10 mouse cellular contexts compared by ENCODE assay signal in the genomic region with DNA sequence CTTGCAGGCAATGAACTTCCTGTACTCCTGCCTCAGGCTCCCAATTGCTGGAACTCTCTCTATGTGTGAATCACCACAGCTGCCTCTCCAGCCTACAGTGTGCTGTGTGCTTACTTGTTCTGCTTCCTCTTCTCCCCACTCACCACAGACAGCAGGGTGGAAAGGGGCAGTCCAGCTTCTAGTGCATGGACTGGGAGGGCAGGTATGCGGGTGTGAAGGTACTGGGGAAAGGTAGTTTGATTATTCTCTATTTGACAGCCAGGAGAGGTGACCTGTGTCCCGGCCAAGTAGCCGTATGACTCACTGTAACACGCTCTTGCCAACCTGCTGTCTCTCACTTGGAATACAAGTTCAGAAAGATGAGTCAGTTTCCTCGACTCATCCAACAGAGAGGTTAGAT. TPM values are rescaled to one million over a fixed set of nuclear protein-coding genes. Genes with fewer than 3 reads are reported as not detected.
DNase-seq lines count a peak whose midpoint lies in the region; ATAC-seq and TF ChIP-seq lines count a peak whose summit lies in the region.
"Had no signal": no experiment of that assay in that cellular context is flagged by ENCODE, and none has a peak within 500 bp of the region (broad histone marks: within the 10 kb centered on the region; RNA-seq: fewer than 3 reads in every experiment).

No protein-coding gene starts in this region.

- TF ChIP-seq CTCF in liver, embryonic 14.5 days (IDR thresholded peaks at IDR 0.05; ENCODE audit: low read depth): no peak
- TF ChIP-seq CTCF in liver, postnatal 0 days (IDR thresholded peaks at IDR 0.05; ENCODE audit: low read depth): no peak
- TF ChIP-seq CTCF in stomach, postnatal 0 days (IDR thresholded peaks at IDR 0.05; ENCODE audit: low read depth): no peak

- H3K9ac ChIP-seq in liver, embryonic 14.5 days (replicated peaks): no peak overlapping the region; the same call in 1 of the 2 replicates
- H3K9ac ChIP-seq in liver, postnatal 0 days (replicated peaks): no peak overlapping the region
- H3K9ac ChIP-seq in liver, embryonic 16.5 days (ENCODE audit: low read depth, low read length): no peak overlapping the region
- no peak overlapping the region for H3K9ac ChIP-seq in stomach, postnatal 0 days (ENCODE audit: low read length)

- ATAC-seq in liver, embryonic 14.5 days (ENCODE audit: insufficient read depth): no peak
- ATAC-seq in liver, postnatal 0 days: no peak
- ATAC-seq in liver, embryonic 16.5 days (ENCODE audit: low read depth): no peak
- ATAC-seq in stomach, postnatal 0 days (ENCODE audit: low FRiP score, low TSS enrichment): peak; percentile 84

- no peaks in the 10 kb centered on the region for H3K9me3 ChIP-seq in liver, embryonic 14.5 days (ENCODE audit: control insufficient read depth, low read length)
- H3K9me3 ChIP-seq in liver, postnatal 0 days (ENCODE audit: low read length): no peaks in the 10 kb centered on the region
- H3K9me3 ChIP-seq in liver, embryonic 16.5 days (replicated peaks; ENCODE audit: control insufficient read depth, low read length): no peaks in the 10 kb centered on the region
- H3K9me3 ChIP-seq in stomach, postnatal 0 days (ENCODE audit: control insufficient read depth, low read length): no peaks in the 10 kb centered on the region

- TF ChIP-seq EP300 in liver, embryonic 14.5 days (IDR thresholded peaks at IDR 0.05; ENCODE audit: low read depth): no peak
- no peak for TF ChIP-seq EP300 in liver, postnatal 0 days (IDR thresholded peaks at IDR 0.05; ENCODE audit: low read depth)
- no peak for TF ChIP-seq EP300 in stomach, postnatal 0 days (optimal IDR thresholded peaks at IDR 0.05)

- no peak overlapping the region for H3K4me2 ChIP-seq in liver, embryonic 14.5 days (ENCODE audit: low read depth)
- no peak overlapping the region for H3K4me2 ChIP-seq in liver, postnatal 0 days (ENCODE audit: low read depth, low read length)
- no peak overlapping the region for H3K4me2 ChIP-seq in liver, embryonic 16.5 days (ENCODE audit: low read depth, low read length)
- no peak overlapping the region for H3K4me2 ChIP-seq in stomach, postnatal 0 days (replicated peaks; ENCODE audit: low read depth)

- H3K27me3 ChIP-seq in liver, embryonic 14.5 days (ENCODE audit: control insufficient read depth, insufficient read depth, low read length): no peaks in the 10 kb centered on the region
- H3K27me3 ChIP-seq in liver, postnatal 0 days (ENCODE audit: insufficient read depth, low read length): no peaks in the 10 kb centered on the region
- H3K27me3 ChIP-seq in liver, embryonic 16.5 days (ENCODE audit: control insufficient read depth, insufficient read depth, low read depth, low read length): no peaks in the 10 kb centered on the region
- no peaks in the 10 kb centered on the region for H3K27me3 ChIP-seq in stomach, postnatal 0 days (ENCODE audit: control insufficient read depth, insufficient read depth, low read length)

- 59% methylated on average over 5 of the region's 5 CpGs for WGBS in liver, embryonic 14.5 days (ENCODE audit: insufficient replicate concordance)
- WGBS in liver, postnatal 0 days (ENCODE audit: insufficient replicate concordance): 65% methylated on average over 5 of the region's 5 CpGs
- WGBS in liver, embryonic 16.5 days (ENCODE audit: insufficient replicate concordance): 52% methylated on average over 5 of the region's 5 CpGs
- whole genome bisulfite sequencing in stomach, postnatal 0 days: 43% methylated on average over 5 of the region's 5 CpGs

- no peaks in the 10 kb centered on the region for H3K36me3 ChIP-seq in liver, embryonic 14.5 days (replicated peaks; ENCODE audit: control insufficient read depth, insufficient read depth, low read depth)
- no peaks in the 10 kb centered on the region for H3K36me3 ChIP-seq in liver, postnatal 0 days (replicated peaks; ENCODE audit: insufficient read depth, low read length)
- H3K36me3 ChIP-seq in liver, embryonic 16.5 days (ENCODE audit: control insufficient read depth, insufficient read depth): no peaks in the 10 kb centered on the region
- no peaks in the 10 kb centered on the region for H3K36me3 ChIP-seq in stomach, postnatal 0 days (ENCODE audit: control insufficient read depth, insufficient read depth, low read length)

- peak overlapping the region; percentile 92 for H3K27ac ChIP-seq in liver, embryonic 14.5 days
- no peak overlapping the region for H3K27ac ChIP-seq in liver, postnatal 0 days (ENCODE audit: low read depth)
- peak overlapping the region; percentile 77 for H3K27ac ChIP-seq in liver, embryonic 16.5 days (ENCODE audit: low read length)
- peak overlapping the region; percentile 93 for H3K27ac ChIP-seq in stomach, postnatal 0 days (replicated peaks)

- DNase-seq in liver, embryonic 14.5 days (ENCODE audit: low read depth in 3 of 3, low spot score in 3 of 3): no peak
- DNase-seq in liver, postnatal 0 days: no peak
- DNase-seq in adrenal gland, postnatal 10 days: peak; percentile 46
- peak; percentile 72 for DNase-seq in stomach, postnatal 0 days (ENCODE audit: low spot score)
- DNase-seq in retina, embryonic 14.5 days (ENCODE audit: low spot score): no peak
- no peak for DNase-seq in right cerebral cortex, postnatal 10 days (ENCODE audit: low spot score in 2 of 2)
- DNase-seq: gastrocnemius, postnatal 14 days; kidney, postnatal 36 days; thymus, postnatal 25 days had no signal

- no peak overlapping the region for H3K4me3 ChIP-seq in liver, embryonic 14.5 days (ENCODE audit: insufficient read depth in 1 of 2, low read depth in 2 of 2, low read length in 2 of 2)
- no peak overlapping the region for H3K4me3 ChIP-seq in liver, postnatal 0 days (ENCODE audit: low read depth, low read length)
- no peak overlapping the region for H3K4me3 ChIP-seq in liver, embryonic 16.5 days (ENCODE audit: low read depth, low read length)
- no peak overlapping the region for H3K4me3 ChIP-seq in stomach, postnatal 0 days (ENCODE audit: low read depth, low read length)

- H3K4me1 ChIP-seq in liver, embryonic 14.5 days (replicated peaks; ENCODE audit: control insufficient read depth in 2 of 2, insufficient read depth in 2 of 2, low read length in 1 of 2): peaks cover 32 to 34% of the 10 kb centered on the region in 2 experiments
- H3K4me1 ChIP-seq in liver, postnatal 0 days (ENCODE audit: insufficient read depth): peaks cover 20% of the 10 kb centered on the region
- peaks cover 32% of the 10 kb centered on the region for H3K4me1 ChIP-seq in liver, embryonic 16.5 days (ENCODE audit: control insufficient read depth, low read depth, low read length)
- H3K4me1 ChIP-seq in stomach, postnatal 0 days (replicated peaks; ENCODE audit: control insufficient read depth, insufficient read depth): no peaks in the 10 kb centered on the region

RNA-seq across cellular contexts. Expression of gene Liph, which starts 2.6 kb away (rescaled TPM):
- polyA plus RNA-seq in liver, embryonic 14.5 days (2012; rRNA removed): 0.36 and 0.56 TPM in 2 replicates
- 0.80 and 0.88 TPM in 2 replicates for polyA plus RNA-seq in liver, embryonic 14.5 days (2014; fragmentation: Nextera tagmentation; extraction: Ambion mirVana)
- 0.33 and 0.48 TPM in 2 replicates for polyA plus RNA-seq in liver, postnatal 0 days (2015; fragmentation: Nextera tagmentation; extraction: Ambion mirVana)
- 1 to 10 TPM in 1 of 2 experiments, under 1 TPM in 1; 0.91 to 1.3 TPM for total RNA-seq in adrenal gland, postnatal 10 days (2021)
- 0.84 and 0.85 TPM in 2 replicates for polyA plus RNA-seq in liver, embryonic 16.5 days (2015; fragmentation: Nextera tagmentation; extraction: Ambion mirVana)
- 34.6 and 35.2 TPM in 2 replicates for polyA plus RNA-seq in stomach, postnatal 0 days (2015; fragmentation: Nextera tagmentation; extraction: Ambion mirVana)

RNA-seq across cellular contexts. Expression of gene Senp2, which starts 11.2 kb away (rescaled TPM):
- 11.0 and 20.0 TPM in 2 replicates for polyA plus RNA-seq in liver, embryonic 14.5 days (2012; rRNA removed)
- polyA plus RNA-seq in liver, embryonic 14.5 days (2014; fragmentation: Nextera tagmentation; extraction: Ambion mirVana): 37.2 and 40.4 TPM in 2 replicates
- polyA plus RNA-seq in liver, postnatal 0 days (2015; fragmentation: Nextera tagmentation; extraction: Ambion mirVana): 14.1 and 15.5 TPM in 2 replicates
- total RNA-seq in adrenal gland, postnatal 10 days (2021): 10 to 100 TPM; 34.9 to 39.6 TPM
- 30.2 and 30.9 TPM in 2 replicates for polyA plus RNA-seq in liver, embryonic 16.5 days (2015; fragmentation: Nextera tagmentation; extraction: Ambion mirVana)
- 18.8 and 19.2 TPM in 2 replicates for polyA plus RNA-seq in stomach, postnatal 0 days (2015; fragmentation: Nextera tagmentation; extraction: Ambion mirVana)

RNA-seq across cellular contexts. Expression of gene Tmem41a, which starts 50.7 kb away (rescaled TPM):
- polyA plus RNA-seq in liver, embryonic 14.5 days (2012; rRNA removed): 11.7 and 13.0 TPM in 2 replicates
- 22.0 and 24.5 TPM in 2 replicates for polyA plus RNA-seq in liver, embryonic 14.5 days (2014; fragmentation: Nextera tagmentation; extraction: Ambion mirVana)
- polyA plus RNA-seq in liver, postnatal 0 days (2015; fragmentation: Nextera tagmentation; extraction: Ambion mirVana): 17.9 and 18.4 TPM in 2 replicates
- 10 to 100 TPM; 15.6 to 15.9 TPM for total RNA-seq in adrenal gland, postnatal 10 days (2021)
- polyA plus RNA-seq in liver, embryonic 16.5 days (2015; fragmentation: Nextera tagmentation; extraction: Ambion mirVana): 13.0 and 13.8 TPM in 2 replicates
- polyA plus RNA-seq in stomach, postnatal 0 days (2015; fragmentation: Nextera tagmentation; extraction: Ambion mirVana): 37.6 TPM in 2 replicates

Comparison
In these comparisons a context has a peak if more than half of its experiments do, and no peak if none do; other contexts are left out.
1. DNase-seq: peak in adrenal gland, postnatal 10 days (single experiment) and stomach, postnatal 0 days (single experiment); none in liver, embryonic 14.5 days (0 of 3), liver, postnatal 0 days (single experiment), retina, embryonic 14.5 days (single experiment) and right cerebral cortex, postnatal 10 days (0 of 2).
2. RNA of gene Liph, which starts 2.6 kb away (polyA plus RNA-seq): 34.6 to 35.2 TPM in stomach, postnatal 0 days; 0.84 to 0.85 TPM in liver, embryonic 16.5 days, 0.36 to 0.88 TPM in liver, embryonic 14.5 days and 0.33 to 0.48 TPM in liver, postnatal 0 days; every median in the first group is over 10 times any median in the second.